Mouse (Mus musculus): ENCODE data around the gene Slamf9. TPM values are rescaled to one million over a fixed set of nuclear protein-coding genes. Genes with fewer than 3 reads are reported as not detected.

Slamf9 gene
- total and polyA plus RNA-seq, 3 experiments, result 28.3 to 32.6 (median 30.9) TPM

- TF ChIP-seq ETS1 (conservative IDR thresholded peaks at IDR 0.05; ENCODE audit: low read depth, low read length), result no peak
- TF ChIP-seq POLR2A (IDR thresholded peaks at IDR 0.05; ENCODE audit: low read depth, low read length), result no peak
- no peak for TF ChIP-seq SMC3 (IDR thresholded peaks at IDR 0.05; ENCODE audit: low read depth, low read length)
- TF ChIP-seq USF1 (IDR thresholded peaks at IDR 0.05; ENCODE audit: low read depth, low read length), result no peak
- no peak for TF ChIP-seq ZNF384 (IDR thresholded peaks at IDR 0.05; ENCODE audit: low read depth, low read length)
- TF ChIP-seq CHD2 (IDR thresholded peaks at IDR 0.05; ENCODE audit: low read length), result no peak
Measured at GRCm38 (mm10) chr1:172527431-172527830, 52.3 kb downstream of the Slamf9 start (continued).

Other genes starting within 250 kb of the Slamf9 start
- not detected in 2 replicates for gene Atp1a4, start 216.9 kb upstream of the Slamf9 start, total RNA-seq (2012; rRNA removed)
- gene Atp1a4, start 216.9 kb upstream of the Slamf9 start, total RNA-seq (2014; rRNA removed), result not detected in 2 replicates
- gene Atp1a4, start 216.9 kb upstream of the Slamf9 start, polyA plus RNA-seq (2012; ENCODE audit: insufficient read length, low read depth), result 0.07 TPM in 1 of 2 replicates, not detected in the other
- gene Igsf8, start 213.7 kb upstream of the Slamf9 start, total RNA-seq (2012; rRNA removed), result 29.3 and 37.0 TPM in 2 replicates
- gene Igsf8, start 213.7 kb upstream of the Slamf9 start, total RNA-seq (2014; rRNA removed), result 7.4 and 8.3 TPM in 2 replicates
- 22.1 and 25.9 TPM in 2 replicates for gene Igsf8, start 213.7 kb upstream of the Slamf9 start, polyA plus RNA-seq (2012; ENCODE audit: insufficient read length, low read depth)
- 0.13 and 0.21 TPM in 2 replicates for gene Atp1a2, start 177.3 kb upstream of the Slamf9 start, total RNA-seq (2012; rRNA removed)
- gene Atp1a2, start 177.3 kb upstream of the Slamf9 start, total RNA-seq (2014; rRNA removed), result 0.03 and 0.07 TPM in 2 replicates
- 0.23 and 0.33 TPM in 2 replicates for gene Atp1a2, start 177.3 kb upstream of the Slamf9 start, polyA plus RNA-seq (2012; ENCODE audit: insufficient read length, low read depth)
- gene Kcnj9, start 146.0 kb upstream of the Slamf9 start, total RNA-seq (2012; rRNA removed), result 0.04 TPM in 1 of 2 replicates, not detected in the other
- not detected in 2 replicates for gene Kcnj9, start 146.0 kb upstream of the Slamf9 start, total RNA-seq (2014; rRNA removed)
- gene Kcnj9, start 146.0 kb upstream of the Slamf9 start, polyA plus RNA-seq (2012; ENCODE audit: insufficient read length, low read depth), result 0.07 and 0.10 TPM in 2 replicates
- gene Kcnj10, start 134.1 kb upstream of the Slamf9 start, total RNA-seq (2012; rRNA removed), result 0.08 and 0.13 TPM in 2 replicates
- not detected in 2 replicates for gene Kcnj10, start 134.1 kb upstream of the Slamf9 start, total RNA-seq (2014; rRNA removed)
- 0.06 TPM in 1 of 2 replicates, not detected in the other for gene Kcnj10, start 134.1 kb upstream of the Slamf9 start, polyA plus RNA-seq (2012; ENCODE audit: insufficient read length, low read depth)
- 8.6 and 9.5 TPM in 2 replicates for gene Pigm, start 98.8 kb upstream of the Slamf9 start, total RNA-seq (2012; rRNA removed)
- gene Pigm, start 98.8 kb upstream of the Slamf9 start, total RNA-seq (2014; rRNA removed), result 13.8 and 14.3 TPM in 2 replicates
- gene Pigm, start 98.8 kb upstream of the Slamf9 start, polyA plus RNA-seq (2012; ENCODE audit: insufficient read length, low read depth), result 8.7 and 10.7 TPM in 2 replicates
- 4.5 and 6.0 TPM in 2 replicates for gene Igsf9, start 6.4 kb downstream of the Slamf9 start, total RNA-seq (2012; rRNA removed)
- gene Igsf9, start 6.4 kb downstream of the Slamf9 start, total RNA-seq (2014; rRNA removed), result 2.0 and 2.7 TPM in 2 replicates
- gene Igsf9, start 6.4 kb downstream of the Slamf9 start, polyA plus RNA-seq (2012; ENCODE audit: insufficient read length, low read depth), result 6.5 and 7.2 TPM in 2 replicates
- gene Tagln2, start 24.7 kb downstream of the Slamf9 start, total RNA-seq (2012; rRNA removed), result 179 and 206 TPM in 2 replicates
- gene Tagln2, start 24.7 kb downstream of the Slamf9 start, total RNA-seq (2014; rRNA removed), result 145 and 172 TPM in 2 replicates
- 281 and 337 TPM in 2 replicates for gene Tagln2, start 24.7 kb downstream of the Slamf9 start, polyA plus RNA-seq (2012; ENCODE audit: insufficient read length, low read depth)
- gene Cfap45, start 45.4 kb downstream of the Slamf9 start, total RNA-seq (2012; rRNA removed), result not detected in 2 replicates
- not detected in 2 replicates for gene Cfap45, start 45.4 kb downstream of the Slamf9 start, total RNA-seq (2014; rRNA removed)
- not detected in 2 replicates for gene Cfap45, start 45.4 kb downstream of the Slamf9 start, polyA plus RNA-seq (2012; ENCODE audit: insufficient read length, low read depth)
- 0.13 and 0.17 TPM in 2 replicates for gene Vsig8, start 80.6 kb downstream of the Slamf9 start, total RNA-seq (2012; rRNA removed)
- not detected in 2 replicates for gene Vsig8, start 80.6 kb downstream of the Slamf9 start, total RNA-seq (2014; rRNA removed)
- gene Vsig8, start 80.6 kb downstream of the Slamf9 start, polyA plus RNA-seq (2012; ENCODE audit: insufficient read length, low read depth), result 0.18 and 0.29 TPM in 2 replicates
- 0.30 and 0.42 TPM in 2 replicates for gene Slamf8, start 115.2 kb downstream of the Slamf9 start, total RNA-seq (2012; rRNA removed)
- 1.00 and 1.1 TPM in 2 replicates for gene Slamf8, start 115.2 kb downstream of the Slamf9 start, total RNA-seq (2014; rRNA removed)
- gene Slamf8, start 115.2 kb downstream of the Slamf9 start, polyA plus RNA-seq (2012; ENCODE audit: insufficient read length, low read depth), result 1.8 and 2.3 TPM in 2 replicates
- not detected in 2 replicates for gene Fcrl6, start 127.2 kb downstream of the Slamf9 start, total RNA-seq (2012; rRNA removed)
- gene Fcrl6, start 127.2 kb downstream of the Slamf9 start, total RNA-seq (2014; rRNA removed), result not detected in 2 replicates
- gene Fcrl6, start 127.2 kb downstream of the Slamf9 start, polyA plus RNA-seq (2012; ENCODE audit: insufficient read length, low read depth), result not detected in 2 replicates
- gene Dusp23, start 157.6 kb downstream of the Slamf9 start, total RNA-seq (2012; rRNA removed), result 0.25 and 0.30 TPM in 2 replicates
- gene Dusp23, start 157.6 kb downstream of the Slamf9 start, total RNA-seq (2014; rRNA removed), result 0.66 and 0.85 TPM in 2 replicates
- gene Dusp23, start 157.6 kb downstream of the Slamf9 start, polyA plus RNA-seq (2012; ENCODE audit: insufficient read length, low read depth), result 1.4 and 1.7 TPM in 2 replicates
- gene Crp, start 222.7 kb downstream of the Slamf9 start, total RNA-seq (2012; rRNA removed), result not detected in 2 replicates
- not detected in 2 replicates for gene Crp, start 222.7 kb downstream of the Slamf9 start, total RNA-seq (2014; rRNA removed)
- gene Crp, start 222.7 kb downstream of the Slamf9 start, polyA plus RNA-seq (2012; ENCODE audit: insufficient read length, low read depth), result not detected in 2 replicates